Mouse (Mus musculus) midbrain, embryonic 11.5 days (tissue): Measurements from ENCODE around the gene Gm13124. TPM values are rescaled to one million over a fixed set of nuclear protein-coding genes. Genes with fewer than 3 reads are reported as not detected.
"Not testable (repeated sequence)": the region's sequence is repeated elsewhere in the genome, so short reads cannot be mapped to it uniquely, and the experiment has no call there.

Experiments
- ATAC-seq: fragments of 200-750 bp; cut with Nextera tagmentation; 2 replicates; pipeline ENCODE4 v1.8.0; 2017; ENCODE audit warnings: moderate TSS enrichment, moderate library complexity; ENCODE audit not compliant: low FRiP score
- DNase-seq: peaks from one replicate; pipeline ENCODE4 v3.0.0; 2015; ENCODE audit warnings: low spot score; ENCODE audit errors: missing footprints
- H3K27ac ChIP-seq: fragments of 300-500 bp; sonication (generic); 2 replicates; pipeline ENCODE4 v1.5.1; 2014; ENCODE audit warnings: low read depth, low read length
- H3K27me3 ChIP-seq: fragments of 300-500 bp; sonication (generic); 2 replicates; pipeline ENCODE4 v1.6.1; 2014; ENCODE audit warnings: mild to moderate bottlenecking, low read length, moderate library complexity, mixed read lengths; ENCODE audit not compliant: control insufficient read depth, insufficient read depth
- H3K36me3 ChIP-seq: fragments of 300-500 bp; sonication (generic); 2 replicates; pipeline ENCODE4 v1.6.1; 2014; ENCODE audit warnings: mild to moderate bottlenecking, low read length, moderate library complexity, mixed read lengths; ENCODE audit not compliant: control insufficient read depth, insufficient read depth
- H3K4me1 ChIP-seq: fragments of 300-500 bp; sonication (generic); 2 replicates; pipeline ENCODE4 v1.6.1; 2014; ENCODE audit warnings: low read length; ENCODE audit not compliant: control insufficient read depth, insufficient read depth
- H3K4me2 ChIP-seq: fragments of 300-500 bp; sonication (generic); 2 replicates; pipeline ENCODE4 v1.6.1; 2014; ENCODE audit warnings: mild to moderate bottlenecking, moderate library complexity
- H3K4me3 ChIP-seq: fragments of 300-500 bp; sonication (generic); 2 replicates; pipeline ENCODE4 v1.5.1; 2014; ENCODE audit warnings: low read depth, low read length
- H3K9ac ChIP-seq: fragments of 300-500 bp; sonication (generic); 2 replicates; pipeline ENCODE4 v1.6.1; 2014; ENCODE audit warnings: low read length
- H3K9me3 ChIP-seq: fragments of 300-500 bp; sonication (generic); 2 replicates; pipeline ENCODE4 v1.6.1; 2016; ENCODE audit warnings: low read length; ENCODE audit not compliant: control insufficient read depth
- WGBS: fragments of 180-500 bp; shearing (Covaris S2); extraction: QIAGEN DNeasy Blood & Tissue Kit; methylation state at CpG from one replicate; pipeline ENCODE4 v1.1.7; 2014; 5-methylcytosine and 5-hydroxymethylcytosine counted together
- polyA plus RNA-seq: library from polyadenylated mRNA; unstranded; fragments of >200 nt; fragmentation: Nextera tagmentation; extraction: Ambion mirVana; gene quantifications from 2 replicates; pipeline ENCODE4 v1.2.1, GENCODE M21; 2014

The Gm13124 gene
- not detected in 2 replicates for polyA plus RNA-seq

- no peaks in the 10 kb centered on the region for H3K36me3 ChIP-seq
- no peaks in the 10 kb centered on the region for H3K4me1 ChIP-seq
- DNase-seq = no peak
- no peaks in the 10 kb centered on the region for H3K27me3 ChIP-seq
- no peak within 1 kb of the TSS for H3K4me3 ChIP-seq
- H3K4me2 ChIP-seq = no peak within 1 kb of the TSS
- no peak within 1 kb of the TSS for H3K9ac ChIP-seq
- no peak within 1 kb of the TSS for H3K27ac ChIP-seq
- no peak for ATAC-seq
- peaks cover 16% of the 10 kb centered on the region; the same call in 1 of the 2 replicates for H3K9me3 ChIP-seq
- 90% methylated on average over 1 of the region's 1 CpGs for WGBS
Observed at GRCm38 (mm10) chr4:144565034-144565433, at the start of gene Gm13124. TSS of gene Gm13124 (minus strand) at chr4:144565134.

- Histone ChIP-seq H3K27me3 (no peaks in the 10 kb centered on the region), H3K27ac (no peak overlapping the region), H3K9me3 (peaks cover 19% of the 10 kb centered on the region; the same call in 1 of the 2 replicates), H3K4me3 (no peak overlapping the region), H3K36me3 (no peaks in the 10 kb centered on the region), H3K4me1 (no peaks in the 10 kb centered on the region), H3K4me2 (no peak overlapping the region), H3K9ac (no peak overlapping the region)
- ATAC-seq (no peak), DNase-seq (no peak)
- WGBS = 78% methylated on average over 1 of the region's 1 CpGs
Observed at GRCm38 (mm10) chr4:144614586-144614985, 49.7 kb upstream of the Gm13124 start.

GRCm38 (mm10) chr4:144613407-144613806 is 48.5 kb upstream of the Gm13124 start, which contains the start of gene Aadacl4:
TSS of gene Aadacl4 (plus strand) at chr4:144613707.
- H3K4me1 ChIP-seq = no peaks in the 10 kb centered on the region
- no peaks in the 10 kb centered on the region for H3K36me3 ChIP-seq
- H3K4me3 ChIP-seq = no peak within 1 kb of the TSS
- peaks cover 18% of the 10 kb centered on the region; the same call in 1 of the 2 replicates for H3K9me3 ChIP-seq
- H3K27me3 ChIP-seq = no peaks in the 10 kb centered on the region
- WGBS = 45% methylated on average over 1 of the region's 1 CpGs
- ATAC-seq (no peak), DNase-seq (no peak)
- H3K9ac ChIP-seq = no peak within 1 kb of the TSS
- H3K4me2 ChIP-seq = no peak within 1 kb of the TSS
- H3K27ac ChIP-seq = no peak within 1 kb of the TSS

- DNase-seq (no peak), ATAC-seq (no peak)
- Histone ChIP-seq H3K4me1 (no peaks in the 10 kb centered on the region), H3K9ac (no peak overlapping the region), H3K27ac (no peak overlapping the region), H3K36me3 (no peaks in the 10 kb centered on the region), H3K27me3 (no peaks in the 10 kb centered on the region), H3K9me3 (peaks cover 10% of the 10 kb centered on the region; the same call in 1 of the 2 replicates), H3K4me3 (no peak overlapping the region), H3K4me2 (no peak overlapping the region)
Observed at GRCm38 (mm10) chr4:144592790-144593189, 27.9 kb upstream of the Gm13124 start.

- not testable (repeated sequence) for DNase-seq, H3K27me3 ChIP-seq, H3K4me3 ChIP-seq, H3K9ac ChIP-seq, H3K4me1 ChIP-seq, H3K27ac ChIP-seq, H3K4me2 ChIP-seq, H3K36me3 ChIP-seq
- WGBS = 83% methylated on average over 11 of the region's 16 CpGs
- peak; percentile 67 for ATAC-seq
- H3K9me3 ChIP-seq = peaks cover 14% of the 10 kb centered on the region; the same call in 1 of the 2 replicates
Observed at GRCm38 (mm10) chr4:144586207-144586606, 21.3 kb upstream of the Gm13124 start.

- Histone ChIP-seq H3K9me3 (peaks cover 10% of the 10 kb centered on the region; the same call in 1 of the 2 replicates), H3K4me1 (no peaks in the 10 kb centered on the region), H3K9ac (no peak overlapping the region), H3K27ac (no peak overlapping the region), H3K36me3 (no peaks in the 10 kb centered on the region), H3K27me3 (no peaks in the 10 kb centered on the region), H3K4me2 (no peak overlapping the region), H3K4me3 (no peak overlapping the region)
- DNase-seq (no peak), ATAC-seq (no peak)
Observed at GRCm38 (mm10) chr4:144567752-144568151, 2.8 kb upstream of the Gm13124 start.

GRCm38 (mm10) chr4:144561205-144561604 is 3.7 kb downstream of the Gm13124 start:
- Histone ChIP-seq H3K27me3 (no peaks in the 10 kb centered on the region), H3K9ac (no peak overlapping the region), H3K4me2 (no peak overlapping the region), H3K4me3 (no peak overlapping the region), H3K9me3 (peaks cover 18% of the 10 kb centered on the region; the same call in 1 of the 2 replicates), H3K27ac (no peak overlapping the region), H3K36me3 (no peaks in the 10 kb centered on the region), H3K4me1 (no peaks in the 10 kb centered on the region)
- no peak for ATAC-seq
- 77% methylated on average over 2 of the region's 2 CpGs for WGBS
- DNase-seq = no peak

- H3K9ac ChIP-seq = no peak overlapping the region
- no peaks in the 10 kb centered on the region for H3K4me1 ChIP-seq
- no peak overlapping the region for H3K27ac ChIP-seq
- no peak for DNase-seq
- H3K27me3 ChIP-seq = no peaks in the 10 kb centered on the region
- ATAC-seq = no peak
- peaks cover 18% of the 10 kb centered on the region; the same call in 1 of the 2 replicates for H3K9me3 ChIP-seq
- H3K4me2 ChIP-seq = no peak overlapping the region
- H3K4me3 ChIP-seq = no peak overlapping the region
- no peaks in the 10 kb centered on the region for H3K36me3 ChIP-seq
Observed at GRCm38 (mm10) chr4:144559792-144560191, 5.1 kb downstream of the Gm13124 start.

- Histone ChIP-seq H3K4me2 (no peak overlapping the region), H3K9me3 (peaks cover 20% of the 10 kb centered on the region; the same call in 1 of the 2 replicates), H3K9ac (no peak overlapping the region), H3K4me1 (no peaks in the 10 kb centered on the region), H3K4me3 (no peak overlapping the region), H3K36me3 (no peaks in the 10 kb centered on the region), H3K27me3 (no peaks in the 10 kb centered on the region), H3K27ac (no peak overlapping the region)
- ATAC-seq (no peak), DNase-seq (no peak)
Observed at GRCm38 (mm10) chr4:144551156-144551555, 13.8 kb downstream of the Gm13124 start.
